Mouse (Mus musculus): ENCODE data around the gene Tut4. TPM values are rescaled to one million over a fixed set of nuclear protein-coding genes. Genes with fewer than 3 reads are reported as not detected.
A peak's percentile ranks its signal among the peaks of the same experiment; 100 is the strongest.

Gene Tut4
- polyA plus RNA-seq, 1 experiment, result 75.9 TPM

DNA sequence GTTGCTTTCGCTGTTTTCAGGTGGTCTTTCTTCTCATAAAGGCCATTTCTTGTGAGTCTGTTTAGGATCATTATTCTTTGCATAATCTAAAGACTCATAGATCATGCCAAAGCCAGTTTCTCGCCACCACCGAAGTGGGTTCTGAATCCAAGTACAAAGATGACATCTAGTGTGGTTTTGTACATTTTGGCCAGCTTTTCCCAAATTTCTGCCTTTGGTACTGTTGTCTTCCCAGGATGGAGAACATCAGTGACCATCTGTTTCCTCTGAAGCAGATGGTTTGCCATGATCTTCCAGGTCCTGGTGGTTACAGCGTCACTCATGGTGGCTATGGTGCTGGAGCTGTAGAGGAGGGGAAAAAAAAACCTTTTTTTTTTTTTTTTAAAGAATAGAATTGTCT lies 25.0 kb downstream of the Tut4 start:
- peak in 1 of 2 experiments; percentile 22 for DNase-seq (ENCODE audit: extremely low spot score in 1 of 2, low spot score in 1 of 2)

DNA sequence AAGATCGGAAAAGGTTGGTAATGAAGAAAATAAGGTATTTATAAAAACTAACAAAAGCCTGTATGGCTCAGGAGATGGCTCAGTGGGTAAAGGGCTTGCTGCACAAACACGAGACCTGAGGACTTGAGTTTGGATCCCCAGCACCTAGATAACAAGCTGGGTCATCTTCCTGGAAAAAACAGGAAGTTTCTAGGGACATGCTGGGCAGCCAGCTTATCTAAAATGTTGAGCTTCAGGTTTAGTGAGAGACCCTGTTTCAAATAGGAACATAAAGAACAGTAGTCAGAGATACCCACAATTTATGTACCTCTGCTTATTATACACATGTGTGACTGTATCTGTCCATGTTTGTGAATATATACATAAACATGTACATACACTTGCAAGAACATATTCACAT lies 43.8 kb downstream of the Tut4 start:
- no peak for DNase-seq (ENCODE audit: extremely low spot score in 1 of 2, low spot score in 1 of 2)

DNA sequence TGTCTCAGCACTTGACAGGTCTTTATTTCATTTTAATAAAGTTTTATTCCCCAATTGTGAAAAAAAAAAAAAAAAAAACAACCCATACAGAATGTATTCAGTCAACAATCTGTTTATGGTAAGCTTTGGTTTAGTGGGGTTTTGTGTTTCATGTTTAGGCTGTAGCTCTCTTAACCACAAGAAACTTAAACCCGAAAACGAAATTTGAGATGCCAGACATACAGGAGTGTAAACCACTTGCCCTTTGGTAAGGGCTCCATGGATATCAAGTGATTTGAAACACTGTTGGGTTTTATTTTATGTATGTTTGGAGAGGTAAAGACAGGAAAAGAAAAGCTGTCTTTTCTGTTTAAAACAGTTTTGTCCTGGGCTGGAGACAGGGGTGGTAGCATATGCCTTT lies 80.5 kb downstream of the Tut4 start:
- DNase-seq (ENCODE audit: extremely low spot score in 1 of 2, low spot score in 1 of 2), result no peak

DNA sequence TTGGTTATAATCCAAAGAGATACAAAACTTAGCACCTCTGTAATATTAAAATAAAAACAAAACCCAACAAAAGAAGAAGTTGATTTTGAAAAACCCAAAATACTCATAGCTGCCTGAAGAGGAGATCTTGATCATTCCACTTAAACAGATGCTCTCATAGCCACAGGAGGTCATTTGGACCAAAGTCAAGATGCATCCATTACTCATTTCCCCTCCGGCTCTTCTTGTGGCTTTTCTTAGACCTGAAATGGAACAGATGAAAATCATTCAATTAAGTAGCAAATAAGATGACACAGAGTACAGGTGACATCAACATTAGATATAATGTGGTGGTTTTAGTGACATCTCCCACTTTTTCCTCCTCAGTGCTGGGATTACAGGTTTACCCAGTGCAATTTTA lies 105.8 kb downstream of the Tut4 start:
- DNase-seq (ENCODE audit: extremely low spot score in 1 of 2, low spot score in 1 of 2), result no peak

DNA sequence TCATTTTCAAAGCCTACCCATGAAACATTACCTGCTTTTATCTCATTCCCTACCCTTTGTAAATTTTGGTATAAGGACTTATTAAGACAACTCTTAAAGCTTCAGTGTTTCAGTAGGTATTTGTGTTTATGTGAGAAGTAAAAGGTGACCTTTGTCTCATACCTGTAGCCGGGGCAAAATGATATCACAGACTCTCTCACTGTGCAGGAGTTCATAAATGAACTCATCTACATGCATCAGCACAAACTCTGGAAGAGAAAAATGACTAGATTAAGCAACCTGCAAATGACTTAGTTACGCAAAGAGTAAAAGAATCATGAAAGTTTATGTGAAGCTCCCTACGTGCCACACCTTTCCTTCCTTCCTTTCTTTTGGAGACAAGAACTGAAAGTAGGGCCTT lies 113.4 kb downstream of the Tut4 start:
- no peak for DNase-seq (ENCODE audit: extremely low spot score in 1 of 2, low spot score in 1 of 2)

DNA sequence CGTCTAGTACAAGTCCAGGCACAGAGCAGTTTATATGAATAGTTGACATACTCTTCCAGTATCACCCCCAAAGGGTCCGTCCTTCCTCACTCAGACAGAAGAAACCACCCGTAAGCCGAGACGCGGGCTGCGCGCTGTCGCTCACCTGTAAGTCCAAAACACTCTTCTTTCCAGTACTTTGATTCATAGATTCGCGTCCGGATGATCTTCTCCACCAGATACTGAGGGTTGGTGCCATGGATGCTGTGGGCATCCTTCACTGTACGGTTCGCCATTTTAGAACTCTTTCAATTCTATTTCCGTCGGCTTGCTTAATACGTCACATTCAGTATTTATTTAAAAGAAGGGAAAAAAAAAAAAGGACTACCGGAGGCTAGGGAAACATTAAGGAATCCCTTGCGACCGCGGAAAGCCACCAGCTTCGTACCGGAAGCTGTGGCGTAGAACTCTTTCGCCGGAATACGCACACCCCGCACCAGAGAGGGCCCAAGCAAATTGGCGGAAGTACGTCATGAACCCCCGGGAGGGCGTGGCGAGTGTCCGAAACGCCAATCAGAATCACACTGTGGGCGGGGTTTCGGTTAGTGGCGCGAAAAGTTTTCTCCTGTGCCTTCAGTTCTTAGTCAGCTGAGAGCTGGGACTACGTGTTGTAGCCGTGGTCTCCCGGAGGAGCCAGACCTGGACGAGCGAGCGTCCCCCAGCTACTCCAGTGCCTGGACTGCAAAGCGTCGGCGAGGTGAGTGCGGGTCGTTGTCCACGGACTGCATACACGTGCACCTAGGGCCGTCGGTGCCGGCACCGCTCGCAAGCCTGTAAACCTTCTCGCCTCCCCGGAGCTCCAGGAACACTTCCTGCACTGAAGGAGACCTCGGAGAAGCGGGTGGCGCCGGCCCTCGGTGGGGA lies 119.9 kb downstream of the Tut4 start, which contains the start of the genes Prpf38a and Orc1:
Prpf38a (minus strand) TSS at position 497 of the 903 bp plus-strand sequence.
Orc1 (plus strand) TSS at position 584 of the 903 bp plus-strand sequence.
- peak; percentile 96 to 98 for DNase-seq (ENCODE audit: extremely low spot score in 1 of 2, low spot score in 1 of 2)

DNA sequence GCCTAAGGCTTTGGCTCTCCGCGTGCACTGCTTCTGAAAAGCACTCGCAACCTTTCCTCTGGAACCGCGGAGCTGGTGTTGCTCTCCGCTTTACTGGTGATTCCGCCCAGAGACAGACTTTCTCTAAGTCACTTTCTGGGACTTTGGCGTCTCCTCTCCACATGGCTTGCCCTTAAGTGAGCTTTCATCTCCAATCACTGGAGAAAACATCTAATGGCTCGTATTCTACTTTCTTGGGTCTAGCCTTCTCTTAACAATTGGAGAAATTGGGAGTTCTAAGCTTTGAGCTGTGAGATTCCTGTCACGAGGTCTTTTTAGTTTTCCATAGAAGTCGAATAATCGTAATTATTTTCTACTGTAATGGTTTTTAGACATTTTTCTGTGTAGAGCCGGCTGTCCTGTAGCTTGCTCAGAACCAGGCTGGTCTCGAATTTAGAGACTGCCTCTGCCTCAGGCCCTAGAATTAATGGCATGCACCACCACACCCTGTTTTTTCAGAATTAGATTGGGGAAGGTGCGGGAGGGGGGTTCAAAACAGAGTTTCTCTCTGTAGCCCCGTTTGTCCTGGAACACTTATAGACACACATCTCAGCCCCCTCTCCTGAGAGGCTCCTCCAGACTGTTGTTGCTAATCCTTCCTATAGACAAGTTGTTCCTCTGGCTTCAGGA lies 120.7 kb downstream of the Tut4 start:
- DNase-seq (ENCODE audit: extremely low spot score in 1 of 2, low spot score in 1 of 2), result no peak

DNA sequence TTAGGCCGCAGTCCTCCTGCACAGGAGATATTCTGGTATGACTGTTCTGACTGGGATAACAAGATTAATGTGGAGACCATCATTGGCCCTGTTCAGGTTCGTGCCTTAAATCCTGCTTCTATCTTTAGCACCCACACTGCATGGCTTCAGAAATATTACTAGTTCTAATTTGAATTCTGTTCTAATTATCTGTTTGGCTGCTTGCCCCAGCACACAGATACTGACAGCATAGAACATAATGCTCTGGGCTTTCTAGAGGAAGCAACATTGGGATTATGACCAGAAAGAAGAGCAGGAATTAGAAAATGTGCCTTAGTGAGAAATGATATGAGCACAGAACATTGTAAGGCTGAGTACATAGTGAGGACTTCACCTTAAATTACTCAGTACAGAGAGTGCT lies 134.2 kb downstream of the Tut4 start:
- DNase-seq (ENCODE audit: extremely low spot score in 1 of 2, low spot score in 1 of 2), result peak in 1 of 2 experiments; percentile 7

DNA sequence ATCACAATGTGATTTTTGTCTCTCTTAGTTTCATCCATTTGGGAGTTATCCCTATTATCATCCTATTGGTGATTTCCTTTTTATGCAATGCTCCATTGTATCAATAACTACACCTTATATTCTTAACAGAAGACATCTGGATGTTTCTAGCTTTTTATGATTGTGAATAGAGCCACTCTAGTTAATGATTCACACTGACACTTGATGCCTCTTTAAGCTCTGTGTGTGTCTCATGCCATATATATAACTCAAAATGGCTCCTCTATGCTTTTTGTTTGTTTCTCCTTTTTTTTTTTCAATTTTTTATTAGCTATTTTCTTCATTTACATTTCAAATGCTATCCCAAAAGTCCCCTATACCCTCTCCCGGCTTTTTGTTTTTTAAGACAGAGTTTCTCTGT lies 136.6 kb downstream of the Tut4 start:
- DNase-seq (ENCODE audit: extremely low spot score in 1 of 2, low spot score in 1 of 2), result no peak

DNA sequence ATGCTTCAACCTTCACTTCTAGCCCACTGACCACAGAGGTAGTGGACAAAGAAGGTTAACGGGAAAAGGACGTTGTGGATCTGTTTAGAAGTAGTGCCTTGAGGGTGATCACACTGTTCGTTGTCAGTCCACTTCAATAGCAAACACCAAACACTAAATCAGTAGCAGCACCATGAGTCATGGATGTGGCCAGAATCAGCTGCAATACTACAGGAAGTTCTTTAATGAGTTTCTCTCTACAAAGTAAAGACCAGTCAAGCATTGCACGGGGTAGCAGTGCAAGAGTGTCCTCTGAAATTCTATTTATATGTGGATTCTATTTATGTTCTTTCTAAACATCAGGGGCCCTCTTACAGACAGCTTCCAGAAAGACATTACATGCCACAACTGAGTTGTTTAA lies 139.1 kb downstream of the Tut4 start:
- DNase-seq (ENCODE audit: extremely low spot score in 1 of 2, low spot score in 1 of 2), result no peak

DNA sequence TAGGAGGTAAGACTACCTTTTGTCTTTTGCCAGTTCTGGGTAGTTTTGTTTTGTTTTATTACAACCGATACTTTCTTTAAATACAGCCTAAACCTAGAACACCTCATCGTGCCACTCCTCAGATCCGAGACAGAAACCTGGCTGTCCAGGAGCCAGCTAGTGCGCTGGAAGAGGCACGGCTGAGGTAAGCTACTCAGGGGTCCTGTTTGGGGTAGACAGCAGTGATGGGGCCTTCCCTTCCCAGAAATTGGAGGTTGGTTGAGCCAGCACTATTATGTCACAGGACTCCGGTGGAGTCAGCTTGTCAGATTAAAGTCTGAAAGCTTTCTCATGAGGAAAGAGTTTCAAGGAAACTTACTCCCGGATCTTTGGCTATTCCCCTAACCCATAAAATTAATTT lies 142.6 kb downstream of the Tut4 start:
- DNase-seq (ENCODE audit: extremely low spot score in 1 of 2, low spot score in 1 of 2), result no peak

DNA sequence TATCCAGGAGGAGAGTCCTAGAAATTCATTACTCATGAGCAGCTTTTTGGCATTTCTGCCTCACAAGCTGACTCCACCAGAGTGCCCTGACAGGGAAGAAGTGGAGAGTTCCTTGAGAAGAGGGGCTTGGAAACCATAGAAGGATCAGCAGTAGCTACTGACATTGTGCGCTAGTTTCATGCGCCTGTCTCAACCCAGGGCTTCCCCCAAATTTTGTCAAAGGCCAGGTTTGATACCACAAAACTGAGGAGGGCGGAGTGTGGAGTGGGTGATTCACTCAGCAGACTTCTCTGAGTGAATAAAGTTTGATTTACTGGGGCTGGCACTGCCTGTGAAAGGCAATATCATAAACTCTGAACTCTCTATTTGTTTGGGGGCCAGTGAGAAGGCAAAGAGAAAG lies 149.4 kb downstream of the Tut4 start:
- no peak for DNase-seq (ENCODE audit: extremely low spot score in 1 of 2, low spot score in 1 of 2)

Other genes starting within 250 kb of the Tut4 start
- gene Zyg11a, start 241.4 kb upstream of the Tut4 start, polyA plus RNA-seq (2012; rRNA removed), result not detected in 2 replicates
- 43.2 and 47.5 TPM in 2 replicates for gene Zyg11b, start 158.3 kb upstream of the Tut4 start, polyA plus RNA-seq (2012; rRNA removed)
- gene Coa7, start 131.3 kb upstream of the Tut4 start, polyA plus RNA-seq (2012; rRNA removed), result 14.4 and 16.9 TPM in 2 replicates
- 0.21 and 0.24 TPM in 2 replicates for gene Shisal2a, start 76.1 kb upstream of the Tut4 start, polyA plus RNA-seq (2012; rRNA removed)
- gene Gpx7, start 52.5 kb upstream of the Tut4 start, polyA plus RNA-seq (2012; rRNA removed), result 8.7 and 9.5 TPM in 2 replicates
- gene Prpf38a, start 119.9 kb downstream of the Tut4 start, polyA plus RNA-seq (2012; rRNA removed), result 29.0 and 33.3 TPM in 2 replicates
- 0.38 and 0.42 TPM in 2 replicates for gene Orc1, start 120.0 kb downstream of the Tut4 start, polyA plus RNA-seq (2012; rRNA removed)
- 46.6 and 51.7 TPM in 2 replicates for gene Cc2d1b, start 160.5 kb downstream of the Tut4 start, polyA plus RNA-seq (2012; rRNA removed)

Measured in frontal cortex, adult 2 months (tissue).